Mouse (Mus musculus): ENCODE data around the gene Fam83d. TPM values are rescaled to one million over a fixed set of nuclear protein-coding genes. Genes with fewer than 3 reads are reported as not detected.
A peak's percentile ranks its signal among the peaks of the same experiment; 100 is the strongest.

Fam83d gene
- total RNA-seq, 2 experiments from 2014 or later = 4.7 to 6.0 TPM

DNA sequence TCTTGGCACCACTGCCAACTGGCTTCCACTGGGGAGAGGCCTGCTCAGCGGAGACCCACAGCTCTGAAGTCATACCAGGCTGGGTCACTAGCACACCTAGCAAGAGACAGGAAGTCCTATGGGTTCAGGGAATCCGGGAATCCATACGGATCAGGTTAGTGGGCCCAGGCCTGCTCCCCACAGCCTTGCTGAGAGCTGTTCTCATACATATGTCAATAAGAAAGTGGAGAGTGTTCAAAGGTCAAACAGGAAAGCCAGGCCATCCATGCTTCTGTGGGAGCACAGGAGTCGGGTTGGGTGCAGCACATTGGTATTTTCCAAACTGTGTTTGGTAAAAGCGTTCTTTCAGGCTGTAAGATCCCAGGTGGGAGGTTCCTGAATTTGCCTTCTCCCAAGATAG lies 5.6 kb upstream of the Fam83d start:
- no peak for DNase-seq (ENCODE audit: low spot score in 2 of 2)
- no peak for TF ChIP-seq CTCF (conservative IDR thresholded peaks at IDR 0.05)
- Histone ChIP-seq H3K4me3 (no peak overlapping the region), H3K27ac (peak overlapping the region; percentile 8; the same call in 1 of the 2 replicates)

DNA sequence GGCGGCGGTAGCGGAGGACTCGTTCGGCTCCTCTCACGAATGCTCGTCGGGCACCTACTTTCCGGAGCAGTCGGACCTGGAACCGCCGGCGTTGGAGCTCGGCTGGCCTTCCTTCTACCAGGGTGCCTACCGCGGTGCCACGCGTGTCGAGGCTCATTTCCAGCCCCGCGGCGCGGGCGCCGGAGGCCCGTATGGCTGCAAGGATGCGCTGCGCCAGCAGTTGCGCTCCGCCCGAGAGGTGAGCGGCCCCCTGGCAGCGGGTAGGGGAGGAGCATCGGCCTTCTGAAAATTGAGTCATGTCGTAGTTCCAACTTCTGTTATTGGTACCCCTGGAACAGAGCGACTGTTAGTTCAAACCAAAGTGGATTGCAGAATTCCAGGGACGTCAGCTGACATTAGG lies 457 bp downstream of the Fam83d start:
- TF ChIP-seq CTCF (conservative IDR thresholded peaks at IDR 0.05) = no peak
- no peak overlapping the region for H3K27ac ChIP-seq
- DNase-seq (ENCODE audit: low spot score in 2 of 2) = no peak
- H3K4me3 ChIP-seq = peak overlapping the region; percentile 70

DNA sequence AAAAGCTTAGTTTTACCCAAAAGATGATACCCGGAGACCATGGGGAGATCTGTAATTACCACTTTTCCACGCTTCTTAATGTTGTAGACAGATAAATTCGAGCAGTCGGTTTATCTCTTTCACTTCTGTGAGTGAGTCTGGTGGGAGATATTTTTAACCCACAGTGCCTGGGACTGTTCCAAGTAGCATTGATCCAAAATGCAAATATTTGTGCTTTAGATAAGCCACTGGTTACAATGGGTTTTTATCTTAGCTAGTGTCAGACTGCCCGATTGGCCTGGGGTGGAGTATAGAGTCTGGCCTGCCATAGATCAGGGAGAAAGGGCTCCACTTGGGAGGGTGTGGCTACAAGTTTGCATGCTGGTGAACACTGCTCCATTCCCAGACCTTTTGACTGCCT lies 878 bp downstream of the Fam83d start:
- DNase-seq (ENCODE audit: low spot score in 2 of 2) = no peak
- no peak for TF ChIP-seq CTCF (conservative IDR thresholded peaks at IDR 0.05)
- no peak overlapping the region for H3K27ac ChIP-seq
- H3K4me3 ChIP-seq = peak overlapping the region; percentile 70

DNA sequence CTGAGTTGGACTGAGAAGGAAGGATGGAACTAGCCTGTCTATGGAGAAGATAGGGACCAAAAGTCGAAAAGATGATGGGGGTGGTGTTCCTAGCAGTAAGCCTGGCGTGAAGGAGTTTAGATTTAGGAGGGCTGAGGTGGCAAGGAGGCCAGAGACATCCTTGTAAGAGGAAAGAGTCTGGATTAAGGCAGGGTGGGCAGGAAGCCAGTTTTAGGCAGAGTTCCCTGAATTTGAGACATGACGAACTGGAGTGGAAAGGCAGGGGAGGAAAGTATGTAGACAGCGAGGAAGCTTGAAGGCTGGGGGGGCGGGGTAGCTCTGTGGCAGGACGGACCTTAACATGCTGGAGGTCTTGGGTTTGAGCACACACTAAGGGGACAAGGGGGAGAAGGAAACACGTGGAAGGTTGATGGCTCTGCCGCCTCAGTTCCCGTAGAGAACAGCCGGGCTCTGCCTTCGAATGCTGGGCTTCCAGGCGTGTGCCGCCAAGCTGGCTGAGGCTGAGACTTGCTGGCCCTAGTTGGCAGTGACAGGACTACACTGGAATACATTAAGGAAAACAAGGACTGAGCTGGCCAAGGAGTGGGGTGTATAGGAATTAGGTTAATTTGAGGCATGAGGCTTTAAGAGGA lies 2.3 kb downstream of the Fam83d start:
- DNase-seq (ENCODE audit: low spot score in 2 of 2) = no peak
- Histone ChIP-seq H3K4me3 (no peak overlapping the region), H3K27ac (no peak overlapping the region)
- TF ChIP-seq CTCF (conservative IDR thresholded peaks at IDR 0.05) = no peak

DNA sequence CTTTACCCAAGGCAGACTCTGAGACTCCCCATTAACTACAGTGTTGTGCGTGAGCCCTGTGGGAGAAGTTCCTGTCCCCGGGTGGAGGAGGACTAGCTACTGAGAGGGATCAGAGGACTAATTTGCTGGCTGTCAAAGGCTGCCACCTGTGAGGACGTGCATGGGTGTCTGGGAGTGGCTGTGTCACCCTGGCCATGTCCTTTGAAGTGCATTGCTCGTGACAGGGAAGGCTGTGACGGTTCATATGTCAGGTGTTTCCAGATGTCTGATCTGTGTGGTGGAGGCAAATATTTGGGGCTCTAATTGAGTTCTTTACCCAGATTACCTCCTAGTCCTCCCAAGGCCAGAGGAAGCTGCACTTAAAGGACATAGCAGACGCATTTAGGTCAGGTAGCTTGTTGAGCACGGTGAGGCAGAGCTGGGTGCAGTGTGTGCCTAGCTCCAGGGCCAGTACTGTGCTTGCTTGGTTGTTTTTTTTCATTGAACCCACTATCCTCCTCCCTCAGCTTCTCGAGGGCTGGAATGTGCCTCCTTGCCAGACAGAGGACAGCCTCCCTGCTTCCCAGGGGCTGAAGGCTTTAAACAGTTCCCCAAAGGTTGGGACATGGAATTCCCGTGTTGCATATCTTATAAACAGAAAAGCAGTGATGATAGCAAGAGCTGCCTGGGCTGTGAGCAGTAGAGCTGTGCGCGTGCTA lies 3.3 kb downstream of the Fam83d start:
- no peak overlapping the region for H3K27ac ChIP-seq
- no peak for TF ChIP-seq CTCF (conservative IDR thresholded peaks at IDR 0.05)
- H3K4me3 ChIP-seq = no peak overlapping the region
- no peak for DNase-seq (ENCODE audit: low spot score in 2 of 2)

DNA sequence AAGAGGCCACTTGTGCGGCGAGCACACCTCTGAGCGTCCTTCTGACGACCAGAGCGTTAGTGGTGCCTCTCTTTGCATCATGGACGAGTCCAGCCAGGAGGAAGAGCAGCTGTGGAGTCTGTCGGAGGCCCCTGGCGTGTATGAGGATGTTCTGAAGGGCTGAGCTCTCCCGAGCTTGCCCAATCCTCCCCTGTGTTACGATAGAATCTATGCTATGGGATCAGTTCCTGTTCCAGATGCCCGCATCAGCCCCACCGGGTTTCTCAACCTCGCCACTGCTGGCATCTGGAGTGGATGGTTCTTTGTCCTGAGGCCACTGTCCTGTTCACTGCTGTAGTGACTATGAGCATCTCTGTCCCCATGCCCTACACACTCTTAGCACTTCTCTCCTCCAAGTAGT lies 4.9 kb downstream of the Fam83d start:
- no peak for DNase-seq (ENCODE audit: low spot score in 2 of 2)
- no peak for TF ChIP-seq CTCF (conservative IDR thresholded peaks at IDR 0.05)
- Histone ChIP-seq H3K4me3 (no peak overlapping the region), H3K27ac (no peak overlapping the region)

DNA sequence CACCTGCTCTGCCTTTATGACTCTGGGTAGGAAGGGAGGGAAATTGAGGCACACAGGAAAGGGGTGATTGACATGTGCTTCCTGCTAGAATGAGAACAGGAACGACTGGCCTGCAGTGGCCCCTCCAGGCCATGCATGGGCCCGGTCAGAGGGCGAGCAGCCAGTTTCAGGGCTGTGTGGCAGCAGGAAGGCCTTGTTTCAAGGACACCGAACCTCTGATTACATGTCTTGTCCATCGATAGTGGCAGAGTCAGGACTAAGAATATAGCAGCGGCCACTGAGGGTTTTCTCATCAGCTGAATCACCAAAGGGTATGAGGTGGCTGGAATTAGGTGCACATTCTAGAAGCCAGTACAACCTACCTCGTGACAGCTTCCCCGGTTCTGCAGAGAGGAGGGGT lies 7.0 kb downstream of the Fam83d start:
- no peak for DNase-seq (ENCODE audit: low spot score in 2 of 2)
- Histone ChIP-seq H3K4me3 (no peak overlapping the region), H3K27ac (no peak overlapping the region)
- TF ChIP-seq CTCF (conservative IDR thresholded peaks at IDR 0.05) = no peak

DNA sequence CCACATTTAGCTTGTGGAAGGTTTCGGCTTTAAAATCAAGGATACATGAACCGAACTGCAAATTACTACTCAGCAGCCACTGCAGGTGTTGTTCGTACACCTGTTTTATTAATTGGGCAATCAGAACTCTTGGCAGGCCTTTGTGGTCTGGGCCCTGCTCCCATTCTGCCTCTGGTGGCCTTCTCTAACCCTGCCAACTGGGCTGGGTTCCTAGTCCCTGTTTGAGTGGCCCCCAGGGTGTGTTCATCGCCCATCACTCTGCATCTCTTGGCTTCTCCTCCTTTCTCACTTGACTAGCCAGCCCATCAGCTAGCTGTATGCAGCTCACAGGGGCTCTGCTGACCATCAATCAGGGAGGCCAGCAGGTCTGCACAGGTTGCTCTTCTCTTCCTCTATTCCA lies 8.8 kb downstream of the Fam83d start:
- no peak overlapping the region for H3K4me3 ChIP-seq
- no peak for TF ChIP-seq CTCF (conservative IDR thresholded peaks at IDR 0.05)
- DNase-seq (ENCODE audit: low spot score in 2 of 2) = no peak
- H3K27ac ChIP-seq = no peak overlapping the region

DNA sequence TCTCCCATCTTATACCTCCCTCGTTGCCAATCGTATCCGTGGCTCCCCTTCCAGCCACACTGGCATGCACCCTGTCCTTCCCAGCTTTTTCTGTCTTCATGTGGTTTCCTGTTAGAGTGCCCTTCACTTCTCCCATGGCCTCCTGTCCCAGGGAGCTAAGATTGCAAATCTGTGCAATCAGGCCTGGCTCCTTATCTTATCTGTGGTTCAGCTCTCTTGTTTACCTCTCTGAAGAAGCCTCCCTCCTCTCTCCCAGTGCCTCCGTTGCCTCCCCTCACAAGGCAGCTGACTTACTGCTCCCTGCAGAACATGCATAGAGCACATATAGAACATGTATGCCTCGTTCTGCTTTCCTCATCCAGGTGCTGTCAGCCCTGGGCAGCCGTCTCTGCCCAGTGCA lies 9.6 kb downstream of the Fam83d start:
- no peak overlapping the region for H3K27ac ChIP-seq

DNA sequence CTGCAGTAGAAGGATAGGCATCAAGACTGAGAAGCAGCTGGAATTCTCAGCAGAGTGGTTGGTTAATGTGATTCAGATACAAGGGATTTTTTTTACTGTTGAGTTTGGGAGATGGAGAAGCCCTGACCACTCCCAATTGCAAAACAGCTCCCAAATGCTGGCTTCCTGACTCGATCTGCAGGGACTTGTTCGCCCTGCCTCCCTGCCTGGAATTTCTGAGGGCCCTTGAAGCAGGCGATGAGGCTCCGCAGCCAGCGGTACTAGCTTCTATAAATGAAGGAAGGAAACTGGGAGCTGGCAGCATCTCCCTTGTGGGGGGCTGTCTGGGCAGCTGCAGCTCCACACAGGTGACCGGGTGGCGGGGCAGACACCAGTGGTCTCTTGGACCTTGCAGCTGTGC lies 10.5 kb downstream of the Fam83d start:
- DNase-seq (ENCODE audit: low spot score in 2 of 2) = no peak
- Histone ChIP-seq H3K4me3 (no peak overlapping the region), H3K27ac (no peak overlapping the region)
- TF ChIP-seq CTCF (conservative IDR thresholded peaks at IDR 0.05) = no peak

More for the DNA sequence above, 9.6 kb downstream of the Fam83d start:
- no peak overlapping the region for H3K4me3 ChIP-seq
- no peak for TF ChIP-seq CTCF (conservative IDR thresholded peaks at IDR 0.05)
- no peak for DNase-seq (ENCODE audit: low spot score in 2 of 2)

DNA sequence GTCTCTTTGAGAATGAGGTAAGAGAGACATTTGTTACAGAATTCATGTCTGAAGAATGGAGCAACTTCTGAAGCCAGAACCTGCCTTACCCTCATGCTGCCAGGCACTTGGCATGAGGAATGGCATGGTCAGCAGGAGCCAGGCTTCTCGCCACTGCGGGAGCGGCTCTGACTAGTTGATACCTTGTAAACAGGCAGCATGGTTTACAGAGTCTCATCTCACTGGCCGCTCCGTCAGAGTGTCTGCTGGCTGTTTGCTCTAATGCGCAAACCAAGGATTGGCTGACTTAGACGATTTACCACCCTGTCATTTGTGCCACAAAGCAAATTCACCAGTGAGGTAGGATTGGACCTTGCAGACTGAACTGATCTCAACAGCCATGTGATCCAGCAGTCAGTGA lies 13.2 kb downstream of the Fam83d start:
- TF ChIP-seq CTCF (conservative IDR thresholded peaks at IDR 0.05) = no peak
- no peak overlapping the region for H3K27ac ChIP-seq
- DNase-seq (ENCODE audit: low spot score in 2 of 2) = no peak
- H3K4me3 ChIP-seq = no peak overlapping the region

DNA sequence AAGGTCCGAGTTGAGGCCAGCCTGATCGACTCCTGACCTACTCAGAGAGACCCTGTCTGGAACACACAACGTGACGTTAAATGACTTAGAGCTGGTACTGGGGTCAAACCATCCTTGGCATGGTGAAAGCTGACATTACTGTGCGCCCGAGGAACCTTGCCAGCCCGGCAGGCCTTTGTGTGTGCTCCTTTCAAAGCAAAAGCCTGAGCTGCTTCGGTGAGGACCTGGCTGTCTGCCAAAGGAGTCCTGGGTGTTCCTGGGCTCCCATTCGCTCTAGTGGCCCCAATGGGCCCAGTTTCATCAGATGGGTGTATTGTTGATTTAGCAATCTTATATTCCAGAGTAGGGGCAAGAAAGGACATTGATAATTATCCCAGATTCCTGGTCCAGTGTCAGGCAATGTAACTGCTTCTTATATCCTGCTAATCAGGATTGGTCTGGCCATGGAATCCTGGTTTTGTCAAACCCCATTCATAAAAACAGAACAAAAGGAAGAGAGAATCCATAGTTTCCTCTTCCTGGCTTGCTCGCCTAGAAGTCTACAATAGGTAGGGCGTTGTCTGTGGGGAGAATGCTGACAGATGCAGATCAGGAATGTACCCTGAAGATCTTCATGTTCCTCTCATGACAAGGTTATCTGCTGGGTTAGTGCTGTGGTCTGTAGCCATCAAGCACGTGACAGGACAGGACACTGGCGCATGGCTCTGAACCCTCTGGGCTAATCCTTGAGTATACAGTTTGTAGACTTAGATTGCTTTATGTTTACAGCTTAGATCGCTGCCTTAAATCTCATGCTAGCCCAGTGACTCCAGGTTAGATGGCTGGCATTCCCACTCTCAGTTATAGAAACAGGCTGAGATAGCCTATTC lies 19.3 kb downstream of the Fam83d start:
- no peak for TF ChIP-seq CTCF (conservative IDR thresholded peaks at IDR 0.05)
- DNase-seq (ENCODE audit: low spot score in 2 of 2) = no peak
- Histone ChIP-seq H3K4me3 (no peak overlapping the region), H3K27ac (no peak overlapping the region)

DNA sequence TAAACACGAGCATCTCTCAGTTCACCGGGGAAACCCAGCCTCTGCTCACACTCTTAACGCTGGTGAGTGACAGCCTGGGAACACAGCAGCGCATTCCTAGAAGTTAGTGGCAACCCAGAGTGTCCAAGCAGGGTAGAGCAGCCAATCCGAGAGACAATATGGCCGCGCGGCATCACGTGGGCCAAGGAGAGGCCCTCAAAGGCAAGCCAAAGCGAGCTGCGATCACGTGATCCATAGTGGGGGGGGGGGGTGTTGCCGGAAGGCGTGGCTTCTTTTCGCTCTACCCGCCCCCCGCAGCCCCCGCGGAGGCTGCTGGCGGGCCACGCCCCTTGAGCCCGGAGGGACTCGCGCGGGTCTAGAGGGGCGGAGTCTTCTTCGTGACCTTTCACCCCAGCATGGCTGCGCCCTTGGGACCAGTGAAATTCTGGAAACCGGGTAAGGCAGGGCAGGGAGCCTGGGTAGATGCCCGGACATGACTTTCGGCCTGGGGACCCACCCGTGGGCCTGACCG lies 26.7 kb downstream of the Fam83d start, which contains the start of gene Dhx35:
Gene Dhx35, plus strand, starts transcription at position 314 of the 511 bp plus-strand sequence.
- DNase-seq (ENCODE audit: low spot score in 2 of 2) = peak; percentile 92 to 95
- Histone ChIP-seq H3K27ac (peak within 1 kb of the TSS; percentile 85), H3K4me3 (peak within 1 kb of the TSS; percentile 90)
- TF ChIP-seq CTCF (conservative IDR thresholded peaks at IDR 0.05) = no peak
